Comparison of ENCODE assay signal across 22 mouse cellular contexts in genomic region chr11:32567000-32567855, GRCm38 (mm10). TPM values are rescaled to one million over a fixed set of nuclear protein-coding genes. Genes with fewer than 3 reads are reported as not detected.
DNase-seq lines count a peak whose midpoint lies in the region; ATAC-seq and TF ChIP-seq lines count a peak whose summit lies in the region.
"Had no signal": no experiment of that assay in that cellular context is flagged by ENCODE, and none has a peak within 500 bp of the region (broad histone marks: within the 10 kb centered on the region; RNA-seq: fewer than 3 reads in every experiment).

No protein-coding gene starts in this region.

- no peak overlapping the region for H3K4me2 ChIP-seq in hindbrain, embryonic 12.5 days (replicated peaks)
- H3K4me2 ChIP-seq in hindbrain, embryonic 14.5 days (replicated peaks), result no peak overlapping the region
- H3K4me2 ChIP-seq in hindbrain, postnatal 0 days (ENCODE audit: low read depth, low read length), result no peak overlapping the region
- H3K4me2 ChIP-seq: heart, embryonic 13.5 days; limb, embryonic 12.5 days; liver, embryonic 15.5 days; neural tube, embryonic 13.5 days had no signal

- no peak overlapping the region for H3K27ac ChIP-seq in hindbrain, embryonic 12.5 days
- no peak overlapping the region for H3K27ac ChIP-seq in hindbrain, embryonic 14.5 days
- no peak overlapping the region for H3K27ac ChIP-seq in MEL (ENCODE audit: control insufficient read depth, low read depth, low read length)
- no peak overlapping the region for H3K27ac ChIP-seq in hindbrain, postnatal 0 days
- H3K27ac ChIP-seq: heart, embryonic 13.5 days; limb, embryonic 12.5 days; liver, embryonic 15.5 days; macrophage; neural tube, embryonic 13.5 days had no signal

- WGBS in hindbrain, embryonic 12.5 days, result 80% methylated on average over 10 of the region's 10 CpGs
- 81% methylated on average over 10 of the region's 10 CpGs for WGBS in hindbrain, embryonic 14.5 days
- WGBS in hindbrain, postnatal 0 days, result 71% methylated on average over 10 of the region's 10 CpGs

- H3K9ac ChIP-seq in hindbrain, embryonic 12.5 days, result no peak overlapping the region
- H3K9ac ChIP-seq in hindbrain, embryonic 14.5 days, result no peak overlapping the region
- H3K9ac ChIP-seq in MEL (ENCODE audit: control insufficient read depth, low read depth, low read length, poor library complexity, severe bottlenecking), result no peak overlapping the region
- no peak overlapping the region for H3K9ac ChIP-seq in hindbrain, postnatal 0 days (replicated peaks; ENCODE audit: low read length)
- H3K9ac ChIP-seq: heart, embryonic 13.5 days; limb, embryonic 12.5 days; liver, embryonic 15.5 days; neural tube, embryonic 13.5 days had no signal

- no peak for TF ChIP-seq EP300 in MEL (IDR thresholded peaks at IDR 0.05; ENCODE audit: low read depth in 1 of 2, low read length in 2 of 2)

- ATAC-seq in hindbrain, embryonic 12.5 days (ENCODE audit: low FRiP score), result peak; percentile 36; the same call in 1 of the 2 replicates
- ATAC-seq in hindbrain, embryonic 14.5 days (ENCODE audit: low FRiP score), result no peak
- no peak for ATAC-seq in megakaryocyte, adult 5-6 weeks (ENCODE audit: poor library complexity, severe bottlenecking)
- ATAC-seq in hindbrain, postnatal 0 days, result no peak
- ATAC-seq: activated CD4-positive, CD25-positive, alpha-beta regulatory T cell, adult 4 months; forebrain, embryonic 16.5 days had no signal

- no peak for TF ChIP-seq RAD21 in MEL (IDR thresholded peaks at IDR 0.05; ENCODE audit: low read depth, low read length)

- H3K79me2 ChIP-seq in MEL (ENCODE audit: control insufficient read depth, insufficient read depth, low read length, poor library complexity), result no peaks in the 10 kb centered on the region

- no peaks in the 10 kb centered on the region for H3K36me3 ChIP-seq in hindbrain, embryonic 12.5 days
- H3K36me3 ChIP-seq in hindbrain, embryonic 14.5 days (replicated peaks; ENCODE audit: control insufficient read depth, insufficient read depth), result no peaks in the 10 kb centered on the region
- peaks cover 92% of the 10 kb centered on the region for H3K36me3 ChIP-seq in megakaryocyte, embryonic 14.5 days (replicated peaks; ENCODE audit: low read length)
- H3K36me3 ChIP-seq in MEL (ENCODE audit: control insufficient read depth in 1 of 2, insufficient read depth in 2 of 2, low read length in 2 of 2), result peaks cover 0 to 15% of the 10 kb centered on the region in 2 experiments; a peak in 2 of 4 replicates
- H3K36me3 ChIP-seq in hindbrain, postnatal 0 days (ENCODE audit: insufficient read depth, low read length), result no peaks in the 10 kb centered on the region
- H3K36me3 ChIP-seq: limb, embryonic 12.5 days; liver, embryonic 15.5 days; neural tube, embryonic 13.5 days had no signal

- no peak for DNase-seq in hindbrain, embryonic 14.5 days (ENCODE audit: low spot score)
- peak; percentile 29 for DNase-seq in MEL (ENCODE audit: low read depth, low spot score)
- DNase-seq in hindbrain, postnatal 0 days (ENCODE audit: low spot score), result peak; percentile 21
- DNase-seq in embryo, embryonic 11 days, result no peak
- DNase-seq: adrenal gland, postnatal 14 days; cerebellum, adult 11-12 months; gastrocnemius, postnatal 10 days; heart, postnatal 36 days; kidney, adult 18-20 months; kidney, postnatal 10 days; thymus, postnatal 4 days had no signal

- no peak for TF ChIP-seq CTCF in MEL (IDR thresholded peaks at IDR 0.05 in 2 of 3, conservative IDR thresholded peaks at IDR 0.05 in 1 of 3; ENCODE audit: control insufficient read depth in 1 of 3, insufficient read depth in 1 of 3, low read depth in 2 of 3, low read length in 3 of 3, poor library complexity in 1 of 3, severe bottlenecking in 1 of 3)
- no peak for TF ChIP-seq CTCF in hindbrain, postnatal 0 days (IDR thresholded peaks at IDR 0.05; ENCODE audit: low read depth)

- no peak for TF ChIP-seq POLR2A in MEL (IDR thresholded peaks at IDR 0.05; ENCODE audit: control insufficient read depth in 1 of 2, insufficient read depth in 1 of 2, low read depth in 1 of 2, low read length in 2 of 2, poor library complexity in 1 of 2)

- peaks cover 25% of the 10 kb centered on the region for H3K4me1 ChIP-seq in hindbrain, embryonic 12.5 days
- peaks cover 8% of the 10 kb centered on the region for H3K4me1 ChIP-seq in hindbrain, embryonic 14.5 days (replicated peaks; ENCODE audit: control insufficient read depth, insufficient read depth, low read length)
- peaks cover 96% of the 10 kb centered on the region for H3K4me1 ChIP-seq in megakaryocyte, embryonic 14.5 days
- H3K4me1 ChIP-seq in MEL (ENCODE audit: control insufficient read depth in 1 of 2, insufficient read depth in 2 of 2, low read length in 2 of 2), result peaks cover 4 to 27% of the 10 kb centered on the region in 2 experiments
- peaks cover 7% of the 10 kb centered on the region for H3K4me1 ChIP-seq in hindbrain, postnatal 0 days (ENCODE audit: insufficient read depth, low read length)

- no peaks in the 10 kb centered on the region for H3K9me3 ChIP-seq in hindbrain, embryonic 12.5 days (replicated peaks)
- H3K9me3 ChIP-seq in hindbrain, embryonic 14.5 days (ENCODE audit: control insufficient read depth, low read length), result no peaks in the 10 kb centered on the region
- no peaks in the 10 kb centered on the region for H3K9me3 ChIP-seq in megakaryocyte, embryonic 14.5 days
- H3K9me3 ChIP-seq in MEL (replicated peaks; ENCODE audit: insufficient read depth, low read length), result no peaks in the 10 kb centered on the region
- no peaks in the 10 kb centered on the region for H3K9me3 ChIP-seq in hindbrain, postnatal 0 days (ENCODE audit: low read length)
- H3K9me3 ChIP-seq: heart, embryonic 13.5 days; limb, embryonic 12.5 days; liver, embryonic 15.5 days; neural tube, embryonic 13.5 days had no signal

- no peak overlapping the region for H3K4me3 ChIP-seq in hindbrain, embryonic 12.5 days
- H3K4me3 ChIP-seq in hindbrain, embryonic 14.5 days (replicated peaks; ENCODE audit: low read length), result no peak overlapping the region
- H3K4me3 ChIP-seq in megakaryocyte, embryonic 14.5 days (replicated peaks), result peak overlapping the region; percentile 70
- H3K4me3 ChIP-seq in MEL (ENCODE audit: control insufficient read depth in 1 of 2, insufficient read depth in 1 of 2, low read depth in 2 of 2, low read length in 2 of 2), result no peak overlapping the region
- H3K4me3 ChIP-seq in hindbrain, postnatal 0 days (ENCODE audit: low read length), result no peak overlapping the region
- H3K4me3 ChIP-seq: erythroblast, embryonic 14.5 days; heart, embryonic 13.5 days; limb, embryonic 12.5 days; liver, embryonic 15.5 days; neural tube, embryonic 13.5 days had no signal

- no peaks in the 10 kb centered on the region for H3K27me3 ChIP-seq in hindbrain, embryonic 12.5 days
- H3K27me3 ChIP-seq in hindbrain, embryonic 14.5 days (ENCODE audit: control insufficient read depth, insufficient read depth, low read length), result no peaks in the 10 kb centered on the region
- H3K27me3 ChIP-seq in megakaryocyte, embryonic 14.5 days (replicated peaks), result no peaks in the 10 kb centered on the region
- H3K27me3 ChIP-seq in MEL (ENCODE audit: control insufficient read depth in 1 of 2, insufficient read depth in 2 of 2, low read length in 2 of 2), result no peaks in the 10 kb centered on the region
- H3K27me3 ChIP-seq in hindbrain, postnatal 0 days (ENCODE audit: insufficient read depth, low read length), result no peaks in the 10 kb centered on the region
- H3K27me3 ChIP-seq: heart, embryonic 13.5 days; limb, embryonic 12.5 days; liver, embryonic 15.5 days; neural tube, embryonic 13.5 days had no signal

TF ChIP-seq in MEL, 35 proteins besides CTCF, POLR2A, EP300 and RAD21 (continues in another document):
- no peak for TF ChIP-seq MEF2A (IDR thresholded peaks at IDR 0.05; ENCODE audit: extremely low read depth, insufficient replicate concordance, low read depth, low read length, poor library complexity, severe bottlenecking)
- no peak for TF ChIP-seq ETS1 (IDR thresholded peaks at IDR 0.05; ENCODE audit: low read depth, low read length)
- TF ChIP-seq GABPA (IDR thresholded peaks at IDR 0.05; ENCODE audit: low read depth, low read length), result no peak
- no peak for TF ChIP-seq TCF12 (IDR thresholded peaks at IDR 0.05; ENCODE audit: low read depth, low read length)
- TF ChIP-seq CHD1 (IDR thresholded peaks at IDR 0.05; ENCODE audit: low read depth, low read length), result no peak
- no peak for TF ChIP-seq MYB (IDR thresholded peaks at IDR 0.05; ENCODE audit: low read depth, low read length)
- TF ChIP-seq KAT2A (conservative IDR thresholded peaks at IDR 0.05; ENCODE audit: low read depth, low read length), result no peak
- TF ChIP-seq USF2 (IDR thresholded peaks at IDR 0.05; ENCODE audit: borderline replicate concordance in 1 of 2, insufficient read depth in 1 of 2, low read depth in 1 of 2, low read length in 2 of 2), result no peak
- no peak for TF ChIP-seq MAFK (IDR thresholded peaks at IDR 0.05; ENCODE audit: borderline replicate concordance, low read depth, low read length)
- no peak for TF ChIP-seq USF1 (IDR thresholded peaks at IDR 0.05; ENCODE audit: low read depth, low read length)

RNA-seq across cellular contexts. Expression of gene Stk10, which starts 34.1 kb away (rescaled TPM):
- 2.5 and 3.3 TPM in 2 replicates for polyA plus RNA-seq in hindbrain, embryonic 12.5 days (2016; fragmentation: Nextera tagmentation; extraction: Ambion mirVana)
- 1.8 and 2.2 TPM in 2 replicates for polyA plus RNA-seq in hindbrain, embryonic 14.5 days (2014; fragmentation: Nextera tagmentation; extraction: Ambion mirVana)
- polyA plus RNA-seq in megakaryocyte, embryonic 14.5 days (2012; ENCODE audit: insufficient read depth, low replicate concordance), result 21.6 and 28.3 TPM in 2 replicates
- 88.8 and 98.5 TPM in 2 replicates for total RNA-seq in megakaryocyte, adult 5-6 weeks (2015)
- total RNA-seq in megakaryocyte, adult 5-6 weeks (2017), result 115 and 125 TPM in 2 replicates
- 10.8 and 11.4 TPM in 2 replicates for total RNA-seq in MEL (2012; rRNA removed)
- polyA plus RNA-seq in MEL (2012; ENCODE audit: insufficient read depth in 1 of 2, insufficient read length in 2 of 2, low read depth in 1 of 2, low replicate concordance in 2 of 2, missing spikeins in 1 of 2), result 10 to 100 TPM in 1 of 2 experiments, not detected in 1; 14.4 TPM
- total RNA-seq in hindbrain, postnatal 0 days (2014; rRNA removed), result 4.5 and 10.8 TPM in 2 replicates
- 1.1 and 1.2 TPM in 2 replicates for polyA plus RNA-seq in hindbrain, postnatal 0 days (2015; fragmentation: Nextera tagmentation; extraction: Ambion mirVana)

RNA-seq across cellular contexts. Expression of gene Efcab9, which starts 35.3 kb away (rescaled TPM):
- not detected in 2 replicates for polyA plus RNA-seq in hindbrain, embryonic 12.5 days (2016; fragmentation: Nextera tagmentation; extraction: Ambion mirVana)
- polyA plus RNA-seq in hindbrain, embryonic 14.5 days (2014; fragmentation: Nextera tagmentation; extraction: Ambion mirVana), result not detected in 2 replicates
- polyA plus RNA-seq in megakaryocyte, embryonic 14.5 days (2012; ENCODE audit: insufficient read depth, low replicate concordance), result 0.38 TPM in 1 of 2 replicates, not detected in the other
- 0.20 and 2.2 TPM in 2 replicates for total RNA-seq in megakaryocyte, adult 5-6 weeks (2015)
- total RNA-seq in megakaryocyte, adult 5-6 weeks (2017), result 1.6 and 2.0 TPM in 2 replicates
- total RNA-seq in MEL (2012; rRNA removed), result 0.77 and 0.82 TPM in 2 replicates
- polyA plus RNA-seq in MEL (2012; ENCODE audit: insufficient read depth in 1 of 2, insufficient read length in 2 of 2, low read depth in 1 of 2, low replicate concordance in 2 of 2, missing spikeins in 1 of 2), result 1 to 10 TPM in 1 of 2 experiments, not detected in 1; 1.3 TPM
- not detected in 2 replicates for total RNA-seq in hindbrain, postnatal 0 days (2014; rRNA removed)
- 0.38 TPM in 1 of 2 replicates, not detected in the other for polyA plus RNA-seq in hindbrain, postnatal 0 days (2015; fragmentation: Nextera tagmentation; extraction: Ambion mirVana)
- total RNA-seq: adrenal gland, postnatal 14 days had no signal
- polyA plus RNA-seq: erythroblast, embryonic 14.5 days; forebrain, embryonic 16.5 days; macrophage had no signal

Comparison
In these comparisons a context has a peak if more than half of its experiments do, and no peak if none do; other contexts are left out.
1. DNase-seq: peak in MEL (single experiment) and hindbrain, postnatal 0 days (single experiment); none in hindbrain, embryonic 14.5 days (single experiment) and embryo, embryonic 11 days (single experiment).